Mouse (Mus musculus): Measurements from ENCODE around the gene Slc4a4. TPM values are rescaled to one million over a fixed set of nuclear protein-coding genes. Genes with fewer than 3 reads are reported as not detected.

The Slc4a4 gene
- polyA plus RNA-seq, 1 experiment = not detected

DNA sequence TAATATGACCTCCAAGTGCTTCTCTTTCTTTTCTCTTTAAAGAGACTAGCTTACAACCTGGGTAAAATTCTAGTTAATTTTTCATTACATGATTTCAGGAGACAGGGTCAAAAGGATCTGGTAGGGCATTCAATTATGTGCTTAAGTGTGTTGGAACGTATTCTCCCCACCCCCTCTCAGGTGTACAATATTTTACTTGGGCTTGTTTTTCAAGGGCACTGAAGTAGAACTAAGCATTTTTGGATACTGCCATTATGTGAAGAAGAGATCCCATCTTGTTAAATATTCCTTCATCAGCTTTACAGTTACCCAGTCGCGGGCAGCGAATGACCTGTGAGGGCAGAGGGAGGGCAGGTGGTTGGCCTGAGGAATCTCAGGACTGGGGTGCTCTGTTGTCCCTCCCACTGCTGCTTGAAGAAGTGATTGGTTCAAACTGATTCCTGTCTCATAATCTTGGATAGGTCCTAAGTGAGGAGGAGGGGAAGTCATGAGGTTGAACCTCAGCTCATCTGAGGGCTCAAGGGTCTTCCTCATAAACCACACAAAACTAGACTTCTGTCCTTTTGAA lies 141.0 kb downstream of the Slc4a4 start:
- TF ChIP-seq GATA1 (IDR thresholded peaks at IDR 0.05; ENCODE audit: low read length) (no peak), TAL1 (IDR thresholded peaks at IDR 0.05; ENCODE audit: low read length) (no peak)
- Histone ChIP-seq H3K36me3 (ENCODE audit: control insufficient read depth) (no peaks in the 10 kb centered on the region), H3K27me3 (ENCODE audit: control insufficient read depth) (no peaks in the 10 kb centered on the region), H3K4me3 (replicated peaks) (no peak overlapping the region), H3K9me3 (ENCODE audit: control insufficient read depth, low read length) (no peaks in the 10 kb centered on the region), H3K4me1 (ENCODE audit: control insufficient read depth) (no peaks in the 10 kb centered on the region)

DNA sequence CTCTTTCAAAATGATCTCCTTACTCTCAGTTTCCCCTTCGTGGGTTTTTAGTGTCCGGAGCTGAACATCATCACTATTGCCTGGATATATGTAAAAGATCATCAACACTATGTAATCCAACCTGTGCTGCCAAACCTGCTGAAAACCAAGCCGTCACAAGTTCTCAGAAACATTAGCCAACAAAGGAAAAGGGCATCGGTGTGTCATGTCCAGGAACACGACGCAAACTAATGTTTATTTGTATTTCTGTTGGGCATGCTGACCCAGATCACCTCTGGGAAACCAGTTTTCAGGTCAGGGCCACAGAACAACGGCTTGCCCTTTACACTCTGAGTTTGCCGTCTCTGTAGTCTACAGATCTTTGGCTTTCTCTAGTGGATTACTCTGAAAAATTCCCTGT lies 146.0 kb downstream of the Slc4a4 start:
- Histone ChIP-seq H3K36me3 (ENCODE audit: control insufficient read depth) (no peaks in the 10 kb centered on the region), H3K27me3 (ENCODE audit: control insufficient read depth) (no peaks in the 10 kb centered on the region), H3K4me3 (replicated peaks) (no peak overlapping the region), H3K4me1 (ENCODE audit: control insufficient read depth) (no peaks in the 10 kb centered on the region), H3K9me3 (ENCODE audit: control insufficient read depth, low read length) (no peaks in the 10 kb centered on the region)
- TF ChIP-seq TAL1 (IDR thresholded peaks at IDR 0.05; ENCODE audit: low read length) (no peak), GATA1 (IDR thresholded peaks at IDR 0.05; ENCODE audit: low read length) (no peak)

DNA sequence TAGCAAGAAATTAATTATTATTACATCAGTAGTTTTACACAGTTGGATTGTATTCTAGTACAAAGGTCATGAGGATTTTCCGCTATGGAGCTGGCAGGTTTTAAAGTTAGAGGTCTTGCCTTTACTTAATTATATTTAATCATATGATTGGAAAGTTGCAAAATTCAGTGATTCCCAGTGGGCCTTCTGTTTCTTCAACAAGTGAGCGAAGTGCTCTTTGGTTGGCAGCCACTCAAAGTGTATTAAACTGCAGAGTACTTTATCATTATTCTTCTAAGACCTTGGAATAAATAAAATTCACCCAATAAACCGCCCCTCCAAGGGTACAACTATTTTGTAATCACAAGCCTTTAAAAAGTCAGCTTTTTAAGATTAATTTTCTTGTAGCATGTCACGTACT lies 146.6 kb downstream of the Slc4a4 start:
- H3K9me3 ChIP-seq (ENCODE audit: control insufficient read depth, low read length) = no peaks in the 10 kb centered on the region
- TF ChIP-seq TAL1 (IDR thresholded peaks at IDR 0.05; ENCODE audit: low read length) (no peak), GATA1 (IDR thresholded peaks at IDR 0.05; ENCODE audit: low read length) (no peak)

DNA sequence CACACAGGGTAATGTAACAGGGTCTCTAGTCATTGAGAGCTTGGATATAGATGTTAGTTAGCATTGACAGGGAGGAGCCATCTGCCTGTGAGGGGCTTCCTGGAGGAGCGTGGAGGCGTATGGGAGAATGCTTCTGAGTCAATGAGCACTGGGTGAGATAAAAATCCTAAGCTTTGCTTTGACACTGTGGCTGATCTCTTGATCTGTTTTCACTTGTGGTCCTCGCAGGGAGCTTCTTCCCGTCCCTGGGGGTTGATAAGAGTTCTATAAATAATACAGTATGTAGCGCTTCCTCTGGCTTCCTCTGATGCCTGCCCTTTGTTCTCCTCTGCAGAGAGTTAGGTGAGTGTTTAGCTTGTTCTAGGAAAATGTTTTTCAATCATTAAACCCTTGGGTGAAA lies 149.5 kb downstream of the Slc4a4 start:
- no peak overlapping the region for H3K4me3 ChIP-seq (replicated peaks)
- no peaks in the 10 kb centered on the region for H3K9me3 ChIP-seq (ENCODE audit: control insufficient read depth, low read length)
- TF ChIP-seq GATA1 (IDR thresholded peaks at IDR 0.05; ENCODE audit: low read length) (no peak), TAL1 (IDR thresholded peaks at IDR 0.05; ENCODE audit: low read length) (no peak)
- no peaks in the 10 kb centered on the region for H3K4me1 ChIP-seq (ENCODE audit: control insufficient read depth)
- H3K27me3 ChIP-seq (ENCODE audit: control insufficient read depth) = no peaks in the 10 kb centered on the region
- no peaks in the 10 kb centered on the region for H3K36me3 ChIP-seq (ENCODE audit: control insufficient read depth)

More for the DNA sequence above, 146.6 kb downstream of the Slc4a4 start:
- no peak overlapping the region for H3K4me3 ChIP-seq (replicated peaks)
- H3K4me1 ChIP-seq (ENCODE audit: control insufficient read depth) = no peaks in the 10 kb centered on the region
- H3K27me3 ChIP-seq (ENCODE audit: control insufficient read depth) = no peaks in the 10 kb centered on the region
- no peaks in the 10 kb centered on the region for H3K36me3 ChIP-seq (ENCODE audit: control insufficient read depth)

DNA sequence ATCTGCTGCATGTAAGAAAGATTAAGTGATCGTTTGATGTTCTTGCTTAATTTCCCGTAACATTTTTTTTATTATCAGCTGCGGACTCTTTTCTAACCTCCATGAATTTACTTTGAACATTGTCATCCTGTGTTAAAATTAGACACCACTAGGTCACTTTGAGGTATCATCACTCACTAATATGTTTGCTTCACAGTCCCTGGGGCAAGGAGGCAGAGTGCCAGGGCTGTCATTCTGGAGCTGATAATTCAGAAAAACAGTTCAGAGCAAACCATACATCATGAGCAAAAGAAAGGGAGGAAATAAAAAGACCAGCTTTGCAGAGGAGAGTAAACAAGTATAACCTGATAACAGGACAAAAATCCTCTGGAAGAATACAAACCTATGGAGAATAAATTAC lies 154.2 kb downstream of the Slc4a4 start:
- Histone ChIP-seq H3K9me3 (ENCODE audit: control insufficient read depth, low read length) (no peaks in the 10 kb centered on the region), H3K4me1 (ENCODE audit: control insufficient read depth) (no peaks in the 10 kb centered on the region), H3K27me3 (ENCODE audit: control insufficient read depth) (no peaks in the 10 kb centered on the region), H3K36me3 (ENCODE audit: control insufficient read depth) (no peaks in the 10 kb centered on the region), H3K4me3 (replicated peaks) (no peak overlapping the region)
- TF ChIP-seq GATA1 (IDR thresholded peaks at IDR 0.05; ENCODE audit: low read length) (no peak), TAL1 (IDR thresholded peaks at IDR 0.05; ENCODE audit: low read length) (no peak)

DNA sequence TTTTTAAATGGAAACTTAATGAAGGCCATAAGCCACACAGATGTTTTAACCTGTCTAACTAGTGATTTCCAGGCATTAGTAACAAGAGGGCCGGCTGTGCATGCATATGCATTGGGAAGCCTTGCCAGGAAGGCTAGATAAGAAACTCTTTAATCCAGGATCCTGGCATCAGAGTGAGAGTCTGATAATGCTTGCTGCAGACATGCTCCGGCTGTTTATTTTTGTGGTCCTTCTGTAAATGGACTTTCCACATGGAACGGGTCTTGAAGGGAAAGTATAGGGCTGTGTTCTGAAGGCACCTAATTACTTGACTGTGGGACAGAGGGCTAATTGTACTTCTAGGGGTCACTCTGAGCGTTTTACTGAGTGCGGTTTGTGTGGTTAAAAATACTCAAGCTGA lies 157.2 kb downstream of the Slc4a4 start:
- no peak for TF ChIP-seq GATA1 (IDR thresholded peaks at IDR 0.05; ENCODE audit: low read length)
- TF ChIP-seq TAL1 (IDR thresholded peaks at IDR 0.05; ENCODE audit: low read length) = no peak
- Histone ChIP-seq H3K4me3 (replicated peaks) (no peak overlapping the region), H3K36me3 (ENCODE audit: control insufficient read depth) (no peaks in the 10 kb centered on the region), H3K4me1 (ENCODE audit: control insufficient read depth) (no peaks in the 10 kb centered on the region), H3K27me3 (ENCODE audit: control insufficient read depth) (no peaks in the 10 kb centered on the region), H3K9me3 (ENCODE audit: control insufficient read depth, low read length) (no peaks in the 10 kb centered on the region)

DNA sequence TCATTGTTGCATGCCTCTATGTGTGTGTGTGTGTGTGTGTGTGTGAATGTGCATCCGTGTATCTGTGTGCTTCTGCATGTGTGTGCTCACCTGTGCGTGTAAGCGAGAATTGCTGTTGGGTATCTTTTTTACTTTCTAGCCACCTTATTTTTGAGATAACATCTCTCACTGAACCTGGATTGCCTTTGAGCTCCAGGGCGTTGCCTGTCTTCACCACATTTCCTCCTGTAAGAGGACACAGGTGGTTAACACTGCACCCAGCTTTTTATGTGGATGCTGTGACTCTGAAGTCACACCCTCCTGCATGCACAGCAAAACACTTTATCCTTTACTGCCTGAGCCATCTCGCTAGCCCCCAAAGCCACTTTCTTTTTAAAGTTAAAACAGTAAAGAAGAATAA lies 158.2 kb downstream of the Slc4a4 start:
- Histone ChIP-seq H3K9me3 (ENCODE audit: control insufficient read depth, low read length) (no peaks in the 10 kb centered on the region), H3K4me1 (ENCODE audit: control insufficient read depth) (no peaks in the 10 kb centered on the region), H3K4me3 (replicated peaks) (no peak overlapping the region), H3K36me3 (ENCODE audit: control insufficient read depth) (no peaks in the 10 kb centered on the region), H3K27me3 (ENCODE audit: control insufficient read depth) (no peaks in the 10 kb centered on the region)
- TF ChIP-seq GATA1 (IDR thresholded peaks at IDR 0.05; ENCODE audit: low read length) (no peak), TAL1 (IDR thresholded peaks at IDR 0.05; ENCODE audit: low read length) (no peak)

DNA sequence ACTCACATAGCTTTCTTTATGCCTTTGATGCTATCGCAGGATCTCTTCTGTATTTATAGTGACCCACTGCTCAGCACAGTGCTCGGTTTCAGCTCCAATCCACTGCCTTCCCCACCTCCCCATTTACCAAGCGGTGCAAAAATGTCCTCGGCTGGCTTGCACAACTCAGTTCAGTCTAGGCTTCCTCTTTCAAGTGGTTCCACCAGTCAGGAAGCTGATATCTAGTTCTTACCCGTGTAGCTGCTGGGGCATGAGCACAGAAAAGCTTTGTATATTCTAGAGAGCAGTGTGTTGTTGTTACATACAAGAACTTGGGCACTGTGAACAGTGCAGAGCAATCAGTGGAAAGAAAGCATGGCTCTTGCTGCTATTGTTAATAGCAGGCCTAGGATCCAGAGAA lies 165.0 kb downstream of the Slc4a4 start:
- TF ChIP-seq TAL1 (IDR thresholded peaks at IDR 0.05; ENCODE audit: low read length) (no peak), GATA1 (IDR thresholded peaks at IDR 0.05; ENCODE audit: low read length) (no peak)
- Histone ChIP-seq H3K27me3 (ENCODE audit: control insufficient read depth) (no peaks in the 10 kb centered on the region), H3K36me3 (ENCODE audit: control insufficient read depth) (no peaks in the 10 kb centered on the region), H3K4me1 (ENCODE audit: control insufficient read depth) (no peaks in the 10 kb centered on the region), H3K9me3 (ENCODE audit: control insufficient read depth, low read length) (no peaks in the 10 kb centered on the region), H3K4me3 (replicated peaks) (no peak overlapping the region)

DNA sequence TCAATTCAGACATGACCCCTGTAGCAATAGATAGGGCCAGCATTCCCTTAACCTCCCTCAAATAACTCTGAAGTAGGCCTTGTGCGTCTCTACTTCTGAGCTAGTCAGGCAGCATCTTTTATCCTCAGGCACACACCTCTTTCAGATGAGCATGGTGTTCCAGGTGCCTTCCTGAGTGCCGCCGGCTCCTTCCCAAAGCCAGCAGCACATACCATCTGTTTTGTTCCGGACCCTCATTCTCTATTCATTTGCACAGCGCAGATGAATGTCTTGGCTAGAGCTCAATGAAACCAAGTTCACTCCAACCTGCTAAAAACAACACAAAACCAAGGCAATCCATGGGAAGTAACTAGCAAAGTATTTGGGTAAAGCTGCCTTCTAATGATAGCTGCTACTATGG lies 165.6 kb downstream of the Slc4a4 start:
- TF ChIP-seq TAL1 (IDR thresholded peaks at IDR 0.05; ENCODE audit: low read length) (no peak), GATA1 (IDR thresholded peaks at IDR 0.05; ENCODE audit: low read length) (no peak)
- H3K36me3 ChIP-seq (ENCODE audit: control insufficient read depth) = no peaks in the 10 kb centered on the region
- no peaks in the 10 kb centered on the region for H3K9me3 ChIP-seq (ENCODE audit: control insufficient read depth, low read length)
- no peaks in the 10 kb centered on the region for H3K4me1 ChIP-seq (ENCODE audit: control insufficient read depth)
- H3K27me3 ChIP-seq (ENCODE audit: control insufficient read depth) = no peaks in the 10 kb centered on the region
- H3K4me3 ChIP-seq (replicated peaks) = no peak overlapping the region

DNA sequence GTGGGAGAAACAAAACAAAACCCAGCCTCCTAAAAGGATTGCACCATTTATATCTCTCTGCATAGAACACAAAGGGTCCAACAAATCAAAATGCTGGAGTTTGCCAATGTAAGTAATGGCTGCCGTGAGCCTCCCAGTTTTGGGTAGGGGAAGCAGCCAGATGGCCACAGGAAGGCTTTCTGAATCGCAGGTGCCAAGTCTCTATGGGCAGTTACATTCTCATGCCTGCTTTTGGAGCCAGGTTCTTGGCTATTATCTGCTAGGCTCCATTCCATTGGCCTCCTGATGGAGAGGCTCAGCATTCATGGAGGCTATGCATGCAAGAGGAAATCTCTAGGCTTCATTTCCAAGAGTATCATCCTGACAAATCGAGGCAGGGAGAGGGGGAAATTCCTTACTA lies 169.0 kb downstream of the Slc4a4 start:
- no peaks in the 10 kb centered on the region for H3K27me3 ChIP-seq (ENCODE audit: control insufficient read depth)

More for the DNA sequence above, 169.0 kb downstream of the Slc4a4 start:
- no peaks in the 10 kb centered on the region for H3K36me3 ChIP-seq (ENCODE audit: control insufficient read depth)
- TF ChIP-seq GATA1 (IDR thresholded peaks at IDR 0.05; ENCODE audit: low read length) (no peak), TAL1 (IDR thresholded peaks at IDR 0.05; ENCODE audit: low read length) (no peak)
- H3K4me1 ChIP-seq (ENCODE audit: control insufficient read depth) = no peaks in the 10 kb centered on the region
- H3K9me3 ChIP-seq (ENCODE audit: control insufficient read depth, low read length) = no peaks in the 10 kb centered on the region
- H3K4me3 ChIP-seq (replicated peaks) = no peak overlapping the region
